Mouse (Mus musculus) hindbrain, embryonic 16.5 days (tissue): Measurements from ENCODE around the gene Uvssa. TPM values are rescaled to one million over a fixed set of nuclear protein-coding genes. Genes with fewer than 3 reads are reported as not detected.
A peak's percentile ranks its signal among the peaks of the same experiment; 100 is the strongest.

Experiments
- ATAC-seq: fragments of 200-750 bp; cut with Nextera tagmentation; 2 replicates; pipeline ENCODE4 v1.8.0; 2017; ENCODE audit warnings: moderate TSS enrichment, moderate library complexity
- H3K27ac ChIP-seq: fragments of 300-500 bp; sonication (generic); 2 replicates; pipeline ENCODE4 v1.5.1; 2014; ENCODE audit warnings: low read depth, mild to moderate bottlenecking, control low read depth, low read length, moderate library complexity
- H3K27me3 ChIP-seq: fragments of 300-500 bp; sonication (generic); replicated peaks from 2 replicates; pipeline ENCODE4 v1.6.1; 2014; ENCODE audit warnings: low read length; ENCODE audit not compliant: control insufficient read depth, insufficient read depth
- H3K36me3 ChIP-seq: fragments of 300-500 bp; sonication (generic); 2 replicates; pipeline ENCODE4 v1.6.1; 2014; ENCODE audit warnings: mild to moderate bottlenecking, low read length, moderate library complexity, mixed read lengths; ENCODE audit not compliant: control insufficient read depth, insufficient read depth
- H3K4me1 ChIP-seq: fragments of 300-500 bp; sonication (generic); 2 replicates; pipeline ENCODE4 v1.6.1; 2014; ENCODE audit warnings: low read depth, low read length; ENCODE audit not compliant: control insufficient read depth, insufficient read depth
- H3K4me2 ChIP-seq: fragments of 300-500 bp; sonication (generic); 2 replicates; pipeline ENCODE4 v1.6.1; 2014; ENCODE audit warnings: mild to moderate bottlenecking, low read length, control low read depth, moderate library complexity
- H3K4me3 ChIP-seq: fragments of 300-500 bp; sonication (generic); 2 replicates; pipeline ENCODE4 v1.5.1; 2014; ENCODE audit warnings: mild to moderate bottlenecking, low read length, control low read depth, moderate library complexity
- H3K9ac ChIP-seq: fragments of 300-500 bp; sonication (generic); 2 replicates; pipeline ENCODE4 v1.6.1; 2014; ENCODE audit warnings: low read depth, mild to moderate bottlenecking, control low read depth, low read length, moderate library complexity
- H3K9me3 ChIP-seq: fragments of 300-500 bp; sonication (generic); 2 replicates; pipeline ENCODE4 v1.6.1; 2014; ENCODE audit warnings: mild to moderate bottlenecking, low read length, moderate library complexity; ENCODE audit not compliant: control insufficient read depth
- WGBS: fragments of 180-500 bp; shearing (Covaris S2); extraction: QIAGEN DNeasy Blood & Tissue Kit; methylation state at CpG from one replicate; pipeline ENCODE4 v1.1.7; 2014; 5-methylcytosine and 5-hydroxymethylcytosine counted together
- polyA plus RNA-seq: library from polyadenylated mRNA; unstranded; fragments of >200 nt; fragmentation: Nextera tagmentation; extraction: Ambion mirVana; gene quantifications from 2 replicates; pipeline ENCODE4 v1.2.1, GENCODE M21; 2015

The Uvssa gene
- polyA plus RNA-seq, 1 experiment from 2014 or later, result 6.2 TPM

- Histone ChIP-seq H3K27me3 (no peaks in the 10 kb centered on the region), H3K36me3 (peaks cover 20% of the 10 kb centered on the region), H3K27ac (no peak overlapping the region), H3K4me2 (no peak overlapping the region), H3K4me3 (no peak overlapping the region), H3K4me1 (peaks cover 2% of the 10 kb centered on the region; the same call in 1 of the 2 replicates), H3K9ac (no peak overlapping the region), H3K9me3 (no peaks in the 10 kb centered on the region)
- 89% methylated on average over 4 of the region's 4 CpGs for WGBS
- no peak for ATAC-seq
These were observed 19.9 kb upstream of the Uvssa start for GRCm38 (mm10) chr5:33358467-33358866.

GRCm38 (mm10) chr5:33363263-33363662 is 15.1 kb upstream of the Uvssa start:
- H3K27ac ChIP-seq, result no peak overlapping the region
- ATAC-seq, result no peak
- H3K4me2 ChIP-seq, result no peak overlapping the region
- no peaks in the 10 kb centered on the region for H3K9me3 ChIP-seq
- H3K36me3 ChIP-seq, result peaks cover 45% of the 10 kb centered on the region
- no peak overlapping the region for H3K4me3 ChIP-seq
- 95% methylated on average over 5 of the region's 5 CpGs for WGBS
- no peaks in the 10 kb centered on the region for H3K4me1 ChIP-seq
- no peak overlapping the region for H3K9ac ChIP-seq
- no peaks in the 10 kb centered on the region for H3K27me3 ChIP-seq

GRCm38 (mm10) chr5:33368651-33369050 is 9.7 kb upstream of the Uvssa start:
- Histone ChIP-seq H3K36me3 (peaks cover 64% of the 10 kb centered on the region), H3K9me3 (no peaks in the 10 kb centered on the region), H3K27me3 (no peaks in the 10 kb centered on the region), H3K27ac (no peak overlapping the region), H3K4me2 (no peak overlapping the region), H3K9ac (no peak overlapping the region), H3K4me1 (no peaks in the 10 kb centered on the region), H3K4me3 (no peak overlapping the region)
- no peak for ATAC-seq
- WGBS, result 86% methylated on average over 4 of the region's 4 CpGs

- H3K4me3 ChIP-seq, result no peak overlapping the region
- H3K4me2 ChIP-seq, result no peak overlapping the region
- no peak overlapping the region for H3K27ac ChIP-seq
- H3K9me3 ChIP-seq, result no peaks in the 10 kb centered on the region
- peaks cover 56% of the 10 kb centered on the region for H3K36me3 ChIP-seq
- no peaks in the 10 kb centered on the region for H3K27me3 ChIP-seq
- no peak overlapping the region for H3K9ac ChIP-seq
- H3K4me1 ChIP-seq, result no peaks in the 10 kb centered on the region
- 0 out of 2 replicates have a peak, but pooled peaks have one; percentile 50 for ATAC-seq
These were observed 7.2 kb upstream of the Uvssa start for GRCm38 (mm10) chr5:33371137-33371536.

GRCm38 (mm10) chr5:33371668-33372067 is 6.7 kb upstream of the Uvssa start:
- Histone ChIP-seq H3K4me3 (no peak overlapping the region), H3K27ac (no peak overlapping the region), H3K27me3 (no peaks in the 10 kb centered on the region), H3K4me2 (no peak overlapping the region), H3K9ac (peak overlapping the region; percentile 17; the same call in 1 of the 2 replicates), H3K4me1 (no peaks in the 10 kb centered on the region), H3K36me3 (peaks cover 55% of the 10 kb centered on the region), H3K9me3 (no peaks in the 10 kb centered on the region)
- no peak for ATAC-seq
- 87% methylated on average over 4 of the region's 4 CpGs for WGBS

- Histone ChIP-seq H3K9me3 (no peaks in the 10 kb centered on the region), H3K4me2 (no peak overlapping the region), H3K4me3 (no peak overlapping the region), H3K27ac (no peak overlapping the region), H3K36me3 (peaks cover 53% of the 10 kb centered on the region), H3K27me3 (no peaks in the 10 kb centered on the region), H3K9ac (no peak overlapping the region), H3K4me1 (peaks cover under 1% of the 10 kb centered on the region)
- 74% methylated on average over 18 of the region's 18 CpGs for WGBS
- ATAC-seq, result no peak
These were observed 5.9 kb upstream of the Uvssa start for GRCm38 (mm10) chr5:33372331-33373038.

- H3K4me1 ChIP-seq, result peaks cover 11% of the 10 kb centered on the region
- H3K27ac ChIP-seq, result no peak overlapping the region; the same call in 1 of the 2 replicates
- no peak overlapping the region for H3K4me3 ChIP-seq
- H3K27me3 ChIP-seq, result no peaks in the 10 kb centered on the region
- WGBS, result 59% methylated on average over 6 of the region's 6 CpGs
- no peaks in the 10 kb centered on the region for H3K9me3 ChIP-seq
- no peak for ATAC-seq
- H3K9ac ChIP-seq, result no peak overlapping the region
- H3K36me3 ChIP-seq, result peaks cover 14% of the 10 kb centered on the region
- peak overlapping the region; percentile 97 for H3K4me2 ChIP-seq
These were observed 1.2 kb upstream of the Uvssa start for GRCm38 (mm10) chr5:33377176-33377575.

- Histone ChIP-seq H3K4me1 (peaks cover 11% of the 10 kb centered on the region), H3K9ac (peak overlapping the region; percentile 91), H3K27ac (peak overlapping the region; percentile 88), H3K4me2 (peak overlapping the region; percentile 97), H3K36me3 (peaks cover 8% of the 10 kb centered on the region), H3K4me3 (peak overlapping the region; percentile 74), H3K27me3 (no peaks in the 10 kb centered on the region), H3K9me3 (no peaks in the 10 kb centered on the region)
- 1% methylated on average over 21 of the region's 21 CpGs for WGBS
- ATAC-seq, result peak; percentile 55; the same call in 1 of the 2 replicates
These were observed 498 bp upstream of the Uvssa start for GRCm38 (mm10) chr5:33377801-33378301.

GRCm38 (mm10) chr5:33387550-33387949 is 9.2 kb downstream of the Uvssa start:
- 77% methylated on average over 11 of the region's 11 CpGs for WGBS
- Histone ChIP-seq H3K4me2 (no peak overlapping the region), H3K9me3 (no peaks in the 10 kb centered on the region), H3K27me3 (no peaks in the 10 kb centered on the region), H3K27ac (no peak overlapping the region), H3K4me3 (no peak overlapping the region), H3K36me3 (peaks cover 5% of the 10 kb centered on the region; the same call in 1 of the 2 replicates), H3K9ac (no peak overlapping the region), H3K4me1 (no peaks in the 10 kb centered on the region)
- no peak for ATAC-seq
